Mouse (Mus musculus): ENCODE results near the gene Gm4353. TPM values are rescaled to one million over a fixed set of nuclear protein-coding genes. Genes with fewer than 3 reads are reported as not detected.

Gm4353 gene
- polyA plus RNA-seq, 1 experiment from 2014 or later = 0.74 TPM

- Histone ChIP-seq H3K27me3 (ENCODE audit: control insufficient read depth, insufficient read depth, low read length) (no peaks in the 10 kb centered on the region), H3K4me1 (ENCODE audit: control insufficient read depth, insufficient read depth, low read length) (peaks cover 3% of the 10 kb centered on the region; the same call in 1 of the 2 replicates), H3K9me3 (ENCODE audit: control insufficient read depth, low read length) (no peaks in the 10 kb centered on the region), H3K36me3 (ENCODE audit: control insufficient read depth, insufficient read depth, low read length) (0 out of 2 replicates have a peak, but pooled peaks cover 7% of the 10 kb centered on the region), H3K27ac (ENCODE audit: low read depth, low read length) (no peak overlapping the region), H3K9ac (ENCODE audit: low read length) (no peak overlapping the region), H3K4me3 (ENCODE audit: low read depth, low read length) (no peak overlapping the region), H3K4me2 (ENCODE audit: low read depth) (no peak overlapping the region)
- 92% methylated on average over 7 of the region's 7 CpGs for WGBS
- ATAC-seq (ENCODE audit: insufficient read depth, low FRiP score, low TSS enrichment) (no peak), DNase-seq (ENCODE audit: low spot score) (no peak)
Measured at GRCm38 (mm10) chr7:116099952-116100528, 15.6 kb upstream of the Gm4353 start.

- Histone ChIP-seq H3K27me3 (ENCODE audit: control insufficient read depth, insufficient read depth, low read length) (no peaks in the 10 kb centered on the region), H3K9ac (ENCODE audit: low read length) (peak overlapping the region; percentile 84), H3K9me3 (ENCODE audit: control insufficient read depth, low read length) (no peaks in the 10 kb centered on the region), H3K27ac (ENCODE audit: low read depth, low read length) (peak overlapping the region; percentile 92), H3K4me2 (ENCODE audit: low read depth) (peak overlapping the region; percentile 73), H3K4me1 (ENCODE audit: control insufficient read depth, insufficient read depth, low read length) (peaks cover 8% of the 10 kb centered on the region), H3K36me3 (ENCODE audit: control insufficient read depth, insufficient read depth, low read length) (no peaks in the 10 kb centered on the region), H3K4me3 (ENCODE audit: low read depth, low read length) (peak overlapping the region; percentile 59)
- WGBS = under 1% methylated on average over 19 of the region's 19 CpGs
- DNase-seq (ENCODE audit: low spot score) (no peak), ATAC-seq (ENCODE audit: insufficient read depth, low FRiP score, low TSS enrichment) (peak; percentile 82)
Measured at GRCm38 (mm10) chr7:116093466-116093850, 9.0 kb upstream of the Gm4353 start.

GRCm38 (mm10) chr7:116092710-116093465, 8.5 kb upstream of the Gm4353 start:
- H3K4me1 ChIP-seq (ENCODE audit: control insufficient read depth, insufficient read depth, low read length) = peaks cover 8% of the 10 kb centered on the region
- DNase-seq (ENCODE audit: low spot score) (peak; percentile 96), ATAC-seq (ENCODE audit: insufficient read depth, low FRiP score, low TSS enrichment) (peak; percentile 100)
- H3K27ac ChIP-seq (ENCODE audit: low read depth, low read length) = peak overlapping the region; percentile 92
- H3K9me3 ChIP-seq (ENCODE audit: control insufficient read depth, low read length) = no peaks in the 10 kb centered on the region
- H3K4me2 ChIP-seq (ENCODE audit: low read depth) = peak overlapping the region; percentile 73
- no peaks in the 10 kb centered on the region for H3K27me3 ChIP-seq (ENCODE audit: control insufficient read depth, insufficient read depth, low read length)
- peak overlapping the region; percentile 59 for H3K4me3 ChIP-seq (ENCODE audit: low read depth, low read length)
- H3K9ac ChIP-seq (ENCODE audit: low read length) = peak overlapping the region; percentile 84
- under 1% methylated on average over 38 of the region's 38 CpGs for WGBS
- H3K36me3 ChIP-seq (ENCODE audit: control insufficient read depth, insufficient read depth, low read length) = no peaks in the 10 kb centered on the region

- Histone ChIP-seq H3K4me3 (ENCODE audit: low read depth, low read length) (no peak overlapping the region), H3K27me3 (ENCODE audit: control insufficient read depth, insufficient read depth, low read length) (no peaks in the 10 kb centered on the region), H3K4me2 (ENCODE audit: low read depth) (no peak overlapping the region), H3K4me1 (ENCODE audit: control insufficient read depth, insufficient read depth, low read length) (no peaks in the 10 kb centered on the region), H3K9ac (ENCODE audit: low read length) (no peak overlapping the region), H3K36me3 (ENCODE audit: control insufficient read depth, insufficient read depth, low read length) (no peaks in the 10 kb centered on the region), H3K9me3 (ENCODE audit: control insufficient read depth, low read length) (no peaks in the 10 kb centered on the region), H3K27ac (ENCODE audit: low read depth, low read length) (no peak overlapping the region)
- ATAC-seq (ENCODE audit: insufficient read depth, low FRiP score, low TSS enrichment) (no peak), DNase-seq (ENCODE audit: low spot score) (no peak)
- WGBS = 75% methylated on average over 1 of the region's 1 CpGs
Measured at GRCm38 (mm10) chr7:116060739-116061138, 23.7 kb downstream of the Gm4353 start.

- peaks cover 28% of the 10 kb centered on the region for H3K27me3 ChIP-seq (ENCODE audit: control insufficient read depth, insufficient read depth, low read length)
- no peak overlapping the region for H3K27ac ChIP-seq (ENCODE audit: low read depth, low read length)
- H3K4me1 ChIP-seq (ENCODE audit: control insufficient read depth, insufficient read depth, low read length) = peaks cover 16% of the 10 kb centered on the region
- H3K4me3 ChIP-seq (ENCODE audit: low read depth, low read length) = no peak overlapping the region
- no peaks in the 10 kb centered on the region for H3K36me3 ChIP-seq (ENCODE audit: control insufficient read depth, insufficient read depth, low read length)
- no peak for DNase-seq (ENCODE audit: low spot score)
- 15% methylated on average over 15 of the region's 15 CpGs for WGBS
- peak; percentile 17; the same call in 1 of the 2 replicates for ATAC-seq (ENCODE audit: insufficient read depth, low FRiP score, low TSS enrichment)
- H3K4me2 ChIP-seq (ENCODE audit: low read depth) = peak overlapping the region; percentile 93
- H3K9me3 ChIP-seq (ENCODE audit: control insufficient read depth, low read length) = no peaks in the 10 kb centered on the region
- no peak overlapping the region for H3K9ac ChIP-seq (ENCODE audit: low read length)
Measured at GRCm38 (mm10) chr7:116040470-116041019, 43.9 kb downstream of the Gm4353 start.

GRCm38 (mm10) chr7:116039538-116040466, 44.6 kb downstream of the Gm4353 start:
- DNase-seq (ENCODE audit: low spot score) = peak; percentile 88
- under 1% methylated on average over 48 of the region's 48 CpGs for WGBS
- peak overlapping the region; percentile 39; the same call in 1 of the 2 replicates for H3K27ac ChIP-seq (ENCODE audit: low read depth, low read length)
- H3K27me3 ChIP-seq (ENCODE audit: control insufficient read depth, insufficient read depth, low read length) = peaks cover 35% of the 10 kb centered on the region
- H3K9me3 ChIP-seq (ENCODE audit: control insufficient read depth, low read length) = no peaks in the 10 kb centered on the region
- no peaks in the 10 kb centered on the region for H3K36me3 ChIP-seq (ENCODE audit: control insufficient read depth, insufficient read depth, low read length)
- H3K4me1 ChIP-seq (ENCODE audit: control insufficient read depth, insufficient read depth, low read length) = peaks cover 20% of the 10 kb centered on the region
- H3K4me3 ChIP-seq (ENCODE audit: low read depth, low read length) = peak overlapping the region; percentile 50
- peak; percentile 78 for ATAC-seq (ENCODE audit: insufficient read depth, low FRiP score, low TSS enrichment)
- peak overlapping the region; percentile 93 for H3K4me2 ChIP-seq (ENCODE audit: low read depth)
- peak overlapping the region; percentile 54 for H3K9ac ChIP-seq (ENCODE audit: low read length)

GRCm38 (mm10) chr7:116039196-116039537, 45.3 kb downstream of the Gm4353 start, which contains the start of gene 1110004F10Rik:
1110004F10Rik (plus strand) TSS chr7:116039397.
- Histone ChIP-seq H3K4me2 (ENCODE audit: low read depth) (peak within 1 kb of the TSS; percentile 93), H3K36me3 (ENCODE audit: control insufficient read depth, insufficient read depth, low read length) (no peaks in the 10 kb centered on the region), H3K27ac (ENCODE audit: low read depth, low read length) (peak within 1 kb of the TSS; percentile 39; the same call in 1 of the 2 replicates), H3K4me3 (ENCODE audit: low read depth, low read length) (peak within 1 kb of the TSS; percentile 50), H3K4me1 (ENCODE audit: control insufficient read depth, insufficient read depth, low read length) (peaks cover 22% of the 10 kb centered on the region), H3K9ac (ENCODE audit: low read length) (peak within 1 kb of the TSS; percentile 54), H3K27me3 (ENCODE audit: control insufficient read depth, insufficient read depth, low read length) (peaks cover 35% of the 10 kb centered on the region), H3K9me3 (ENCODE audit: control insufficient read depth, low read length) (no peaks in the 10 kb centered on the region)
- ATAC-seq (ENCODE audit: insufficient read depth, low FRiP score, low TSS enrichment) (no peak), DNase-seq (ENCODE audit: low spot score) (no peak)
- WGBS = 0% methylated on average over 11 of the region's 11 CpGs

GRCm38 (mm10) chr7:116038511-116038910, 45.9 kb downstream of the Gm4353 start, which contains the start of gene Sox6:
Sox6 (minus strand) TSS chr7:116038796.
- under 1% methylated on average over 11 of the region's 11 CpGs for WGBS
- Histone ChIP-seq H3K4me3 (ENCODE audit: low read depth, low read length) (peak within 1 kb of the TSS; percentile 50), H3K27me3 (ENCODE audit: control insufficient read depth, insufficient read depth, low read length) (peaks cover 35% of the 10 kb centered on the region), H3K27ac (ENCODE audit: low read depth, low read length) (peak within 1 kb of the TSS; percentile 39; the same call in 1 of the 2 replicates), H3K4me2 (ENCODE audit: low read depth) (peak within 1 kb of the TSS; percentile 93), H3K9ac (ENCODE audit: low read length) (peak within 1 kb of the TSS; percentile 54), H3K4me1 (ENCODE audit: control insufficient read depth, insufficient read depth, low read length) (peaks cover 22% of the 10 kb centered on the region), H3K36me3 (ENCODE audit: control insufficient read depth, insufficient read depth, low read length) (no peaks in the 10 kb centered on the region), H3K9me3 (ENCODE audit: control insufficient read depth, low read length) (no peaks in the 10 kb centered on the region)
- DNase-seq (ENCODE audit: low spot score) (peak; percentile 54), ATAC-seq (ENCODE audit: insufficient read depth, low FRiP score, low TSS enrichment) (no peak)

Data from neural tube, embryonic 11.5 days (tissue).